Mouse (Mus musculus) c-Kit-negative CD71-positive TER-119-positive erythroid progenitor cells, embryonic 14.5 days (primary cell): ENCODE measurements around the gene Dscam.
A peak's percentile ranks its signal among the peaks of the same experiment; 100 is the strongest.

ENCODE experiments used
- DNase-seq: peaks from one replicate; pipeline ENCODE4 v3.0.0-alpha.2; 2013; ENCODE audit warnings: low read depth, low spot score

Dscam gene

DNA sequence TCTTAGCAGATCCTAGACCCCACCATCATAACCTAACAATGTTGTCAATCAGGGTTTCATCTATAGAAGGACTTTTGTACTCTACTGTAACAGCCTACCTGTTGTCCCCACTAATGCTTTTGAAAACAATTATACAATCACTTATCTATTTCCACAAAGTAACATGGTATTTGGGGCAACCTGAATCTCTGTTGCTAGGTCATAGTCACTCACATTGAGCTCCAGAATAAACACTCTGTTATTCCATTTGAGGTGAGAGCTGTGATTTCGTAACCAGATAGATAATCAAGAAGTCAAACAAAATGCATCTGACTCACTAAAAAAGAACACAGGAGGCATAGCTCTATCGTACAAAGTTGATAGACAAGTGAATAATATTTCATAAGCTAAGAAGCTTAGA lies 226.9 kb downstream of the Dscam start:
- no peak for DNase-seq

DNA sequence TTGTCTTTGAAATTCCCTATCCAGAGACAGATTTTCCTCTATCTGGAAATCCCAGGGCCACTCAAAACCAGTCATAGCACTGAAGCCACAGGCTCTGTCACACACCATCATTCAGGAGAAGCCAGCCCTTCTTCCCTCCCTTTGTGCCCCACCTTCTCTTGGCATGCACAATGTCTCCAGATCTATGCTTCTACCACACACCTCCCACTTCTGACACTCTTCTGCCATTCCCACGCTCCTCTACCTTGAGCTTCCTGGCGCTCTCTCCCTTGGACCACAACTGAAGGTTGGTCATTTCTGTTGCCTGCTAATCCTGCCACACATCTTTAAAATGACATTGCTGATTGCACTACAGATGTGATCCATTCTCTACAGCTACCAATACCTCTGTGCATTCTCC lies 235.8 kb downstream of the Dscam start:
- DNase-seq, result no peak

DNA sequence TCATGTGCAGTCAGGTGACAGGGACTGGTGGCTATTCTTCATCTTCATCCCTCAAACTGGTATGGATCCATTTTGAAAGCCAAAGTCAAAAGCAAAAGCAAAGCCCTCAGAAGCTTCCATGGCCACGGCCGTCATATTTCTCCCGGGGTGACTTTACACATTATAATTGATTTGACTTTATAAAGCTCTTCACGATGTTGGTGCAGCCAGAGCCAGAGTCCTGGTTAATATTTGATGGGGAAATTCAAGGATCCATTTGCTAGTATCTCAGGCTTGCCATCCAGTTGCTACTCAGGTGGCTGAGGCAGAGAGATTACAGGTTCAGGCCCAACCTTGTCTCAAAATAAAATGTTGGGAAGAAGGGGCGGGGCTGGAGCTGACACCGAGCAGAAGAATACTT lies 238.3 kb downstream of the Dscam start:
- DNase-seq, result no peak

DNA sequence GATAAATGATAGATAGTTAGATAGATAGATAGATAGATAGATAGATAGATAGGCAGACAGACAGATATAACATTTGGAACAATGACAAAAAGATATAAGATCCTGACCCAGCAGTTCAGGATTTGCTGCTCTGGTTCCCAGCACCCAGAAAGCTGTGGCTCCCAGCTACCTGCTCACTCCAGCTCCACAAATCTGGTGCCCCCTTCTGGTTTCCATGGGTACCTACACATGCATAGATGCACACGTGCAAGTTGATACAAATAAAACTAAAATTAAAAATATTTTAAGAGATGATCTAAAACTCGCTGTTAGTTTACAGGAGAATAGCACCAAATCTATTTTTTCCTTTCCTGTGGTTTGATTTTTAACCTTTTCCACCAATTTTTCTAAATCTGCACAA lies 238.8 kb downstream of the Dscam start:
- DNase-seq, result no peak

DNA sequence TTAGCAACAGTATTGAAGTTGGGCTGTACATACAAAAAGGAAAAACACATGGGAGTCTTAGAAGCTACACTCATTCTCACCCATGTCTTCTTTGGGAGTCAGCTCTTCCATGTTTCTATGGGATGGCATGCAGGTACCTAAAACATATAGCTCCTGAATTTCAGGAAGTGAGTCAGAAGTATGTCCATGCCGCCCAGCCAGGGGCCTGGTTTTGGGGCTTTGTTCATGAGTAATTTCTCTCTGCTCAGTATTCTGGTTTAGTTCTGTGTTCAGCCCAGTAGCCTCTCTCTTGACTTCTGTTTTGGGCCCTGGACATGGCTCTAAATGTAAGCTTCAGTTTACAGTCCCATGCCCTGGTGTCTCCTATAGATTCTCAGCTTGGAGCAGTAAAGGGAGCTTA lies 242.5 kb downstream of the Dscam start:
- no peak for DNase-seq

DNA sequence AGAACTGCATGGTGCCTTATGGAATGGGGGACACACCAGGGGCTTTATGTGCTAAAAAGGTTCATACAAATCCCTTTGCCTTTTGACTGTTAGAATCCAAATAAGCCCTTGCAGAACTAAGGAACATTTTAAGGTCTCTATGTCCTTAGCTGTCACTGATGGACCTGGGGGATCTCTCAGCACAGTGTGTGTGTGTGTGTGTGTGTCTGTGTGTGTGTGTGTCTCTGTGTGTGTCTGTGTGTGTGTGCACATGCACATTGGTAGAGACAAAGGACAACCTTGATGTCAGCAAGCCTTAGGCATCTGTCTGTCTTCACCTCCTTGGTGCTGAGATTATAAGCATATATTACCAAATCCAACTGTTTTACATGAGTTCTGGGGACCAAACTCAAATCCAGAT lies 243.1 kb downstream of the Dscam start:
- DNase-seq, result no peak

DNA sequence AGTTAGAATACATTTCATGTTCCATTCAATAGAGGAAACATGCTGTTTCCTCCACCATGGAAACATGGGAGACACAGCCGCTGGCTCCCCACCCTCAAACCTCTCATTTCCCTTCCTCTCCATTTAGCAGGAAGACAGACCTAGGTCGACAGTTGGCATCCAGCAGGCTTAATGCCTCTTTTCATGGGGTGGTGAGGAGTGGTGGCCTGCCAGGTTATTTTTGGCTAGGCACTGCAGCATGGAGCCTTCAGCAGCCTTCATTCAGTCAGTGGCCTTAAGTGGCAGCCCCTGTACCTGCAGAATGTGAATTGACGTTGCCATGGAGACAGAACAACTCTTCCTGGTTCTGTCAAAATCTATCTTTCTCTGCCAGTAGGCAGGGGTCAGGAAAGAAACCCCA lies 243.6 kb downstream of the Dscam start:
- no peak for DNase-seq

DNA sequence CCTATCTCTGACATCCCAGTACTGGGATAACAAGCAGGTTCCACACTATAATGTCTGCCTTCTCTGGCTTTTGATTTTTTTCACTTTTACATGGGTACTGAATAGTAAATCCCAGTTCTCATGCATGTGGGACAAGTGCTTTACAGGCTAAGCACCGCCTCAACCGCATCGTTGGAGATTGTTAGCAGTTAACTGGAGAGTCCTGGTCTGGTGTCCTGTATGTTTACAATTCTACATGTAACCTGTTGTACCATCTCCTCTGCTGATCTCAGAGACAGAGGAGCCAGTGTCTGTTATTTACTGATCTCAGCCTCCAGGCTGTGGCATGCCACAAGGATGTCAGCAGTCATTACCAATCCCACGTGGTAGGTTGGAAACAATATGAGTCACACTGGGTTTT lies 246.6 kb downstream of the Dscam start:
- DNase-seq, result no peak

DNA sequence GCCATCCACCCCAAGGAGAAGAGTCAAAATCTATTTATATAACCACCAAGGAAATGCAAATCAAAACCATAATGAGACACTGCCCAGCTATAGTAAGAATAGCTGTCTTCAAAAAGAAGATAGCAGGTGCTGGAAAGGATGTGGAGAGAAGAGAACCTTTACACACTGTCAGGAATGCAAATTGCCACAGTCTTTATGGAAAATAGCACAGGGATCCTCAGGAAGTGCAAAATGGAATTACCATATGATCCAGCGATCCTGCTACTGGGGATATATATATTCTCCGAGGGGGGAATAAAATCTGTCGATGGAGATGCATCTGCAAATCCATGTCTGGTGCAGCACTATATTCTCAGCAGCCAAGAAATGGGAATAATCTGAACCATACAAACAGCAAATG lies 256.1 kb downstream of the Dscam start:
- no peak for DNase-seq

DNA sequence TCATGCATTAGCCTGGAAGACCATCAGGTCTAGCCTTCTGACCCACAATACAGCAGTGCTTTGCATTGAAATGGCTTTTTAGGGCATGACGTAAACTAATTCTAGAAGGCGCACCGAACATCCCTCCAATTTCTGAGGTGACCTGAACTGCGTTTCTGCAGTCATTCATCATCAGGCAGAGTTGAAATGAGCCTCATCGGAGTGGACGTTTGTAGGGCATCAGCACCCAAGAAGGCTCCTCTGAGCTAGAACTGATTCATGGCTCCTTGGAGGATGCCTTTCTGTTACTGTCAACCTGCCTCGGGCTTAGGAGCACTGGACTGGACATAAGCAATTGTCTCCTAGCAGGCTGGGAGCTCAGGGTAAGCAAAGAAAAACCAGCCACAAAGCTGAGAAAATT lies 257.7 kb downstream of the Dscam start:
- DNase-seq, result no peak

DNA sequence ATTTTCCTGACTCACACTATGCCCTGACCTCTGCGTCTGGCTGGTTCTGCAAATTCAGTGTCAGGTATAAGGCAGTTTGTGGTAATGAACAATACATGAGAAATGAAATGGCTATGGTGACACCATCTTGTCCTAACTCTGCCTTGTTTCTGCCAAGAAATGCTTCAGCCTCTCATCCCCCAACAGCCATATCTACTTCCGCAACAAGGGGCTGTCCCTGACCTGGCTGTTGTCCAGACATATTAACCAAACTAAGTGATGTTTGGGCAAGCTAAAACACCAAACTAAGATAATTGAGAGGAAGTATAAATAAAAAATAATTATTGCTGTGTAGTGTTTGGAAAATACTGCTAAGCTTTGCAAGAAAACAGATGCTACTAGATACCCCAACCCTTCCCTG lies 258.4 kb downstream of the Dscam start:
- no peak for DNase-seq

DNA sequence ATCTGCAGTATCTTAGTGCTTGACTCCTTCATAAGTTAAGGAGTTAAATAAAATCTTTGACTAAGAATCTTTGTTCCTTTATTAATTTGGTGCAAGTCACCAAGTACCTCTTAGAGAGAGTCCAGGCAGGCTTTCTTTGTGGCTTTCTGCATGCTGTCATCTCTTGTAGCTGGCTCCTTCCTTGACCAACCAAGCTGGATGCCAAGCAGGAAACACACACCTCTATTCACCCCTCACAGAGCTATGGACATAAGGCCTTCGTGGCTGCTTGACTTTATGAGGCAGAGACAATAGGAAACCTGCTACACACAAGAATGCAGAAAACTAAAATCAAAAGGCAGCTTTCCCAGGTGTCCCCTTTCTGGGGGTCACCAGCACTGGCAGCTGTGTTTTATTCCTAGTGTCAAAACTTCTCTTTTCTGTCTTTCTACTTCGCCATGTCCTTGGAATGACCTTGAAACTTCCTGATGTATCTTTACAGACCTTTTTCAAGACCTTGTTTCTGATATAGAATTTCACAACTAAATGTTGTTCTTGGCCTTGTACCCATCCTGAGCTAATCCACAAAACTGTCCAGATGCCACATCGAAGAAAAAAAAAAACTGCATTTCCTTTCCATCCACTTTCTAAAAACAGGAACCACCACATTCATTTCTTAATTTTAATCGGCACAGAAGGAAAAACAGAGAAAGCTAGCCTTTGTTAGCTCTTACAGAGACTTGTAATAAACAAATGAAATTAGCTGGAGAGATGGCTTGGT lies 260.0 kb downstream of the Dscam start:
- no peak for DNase-seq

DNA sequence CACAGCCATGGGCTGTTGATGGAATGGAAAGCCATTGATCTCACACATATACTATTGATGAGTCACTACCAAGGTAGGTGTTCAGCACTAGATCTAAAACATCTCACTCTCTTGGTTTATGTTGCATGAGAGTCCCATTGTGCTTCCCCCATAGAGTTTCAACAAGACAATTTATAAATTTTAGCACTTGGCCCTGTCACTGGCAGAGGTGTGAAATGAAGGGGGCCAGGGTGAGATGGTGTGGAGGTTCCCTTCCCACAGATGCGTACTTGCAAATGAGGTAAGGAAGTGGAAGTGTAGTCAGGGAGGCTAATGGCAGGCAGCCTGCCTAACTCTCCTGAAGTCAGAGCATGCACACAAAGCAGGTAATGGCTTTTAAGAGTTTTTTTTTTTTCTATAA lies 262.7 kb downstream of the Dscam start:
- DNase-seq, result no peak

DNA sequence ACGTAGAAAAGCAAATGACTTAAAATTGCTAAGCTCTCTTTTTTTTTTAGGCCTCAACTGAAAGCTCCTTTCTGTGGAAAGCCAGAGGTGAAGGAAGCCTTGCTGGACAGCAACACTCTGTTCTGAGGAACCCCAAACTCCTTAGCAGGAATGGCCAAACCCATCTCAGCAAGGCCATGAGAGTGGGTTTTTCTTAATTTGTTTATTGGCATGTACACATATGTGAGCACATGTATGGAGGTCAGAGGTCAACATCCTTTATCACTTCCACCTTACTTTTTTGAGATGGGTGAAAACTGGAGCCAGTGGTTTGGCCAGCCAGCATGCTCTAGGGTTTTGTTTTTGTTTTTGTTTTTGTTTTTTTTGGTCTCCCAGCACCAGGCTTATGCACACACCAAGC lies 263.5 kb downstream of the Dscam start:
- no peak for DNase-seq

DNA sequence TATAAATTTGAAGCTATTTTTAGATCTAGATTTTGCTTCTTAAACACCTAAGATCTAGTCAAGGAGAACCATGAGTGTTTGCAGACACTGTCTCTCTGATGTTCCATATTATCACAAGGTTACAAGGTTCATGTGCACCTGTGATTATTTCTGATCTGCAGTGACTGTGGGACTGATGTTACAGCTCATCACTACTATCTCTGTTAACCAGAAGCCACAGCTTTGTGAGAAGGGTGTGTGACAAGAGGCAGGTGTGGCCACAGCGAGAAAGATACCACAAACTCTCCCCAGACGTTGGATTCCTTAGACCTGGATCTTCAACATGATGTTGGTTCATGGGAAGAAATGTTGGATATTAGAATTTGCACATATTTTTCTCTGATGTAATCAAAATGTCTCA lies 263.9 kb downstream of the Dscam start:
- DNase-seq, result peak; percentile 58

DNA sequence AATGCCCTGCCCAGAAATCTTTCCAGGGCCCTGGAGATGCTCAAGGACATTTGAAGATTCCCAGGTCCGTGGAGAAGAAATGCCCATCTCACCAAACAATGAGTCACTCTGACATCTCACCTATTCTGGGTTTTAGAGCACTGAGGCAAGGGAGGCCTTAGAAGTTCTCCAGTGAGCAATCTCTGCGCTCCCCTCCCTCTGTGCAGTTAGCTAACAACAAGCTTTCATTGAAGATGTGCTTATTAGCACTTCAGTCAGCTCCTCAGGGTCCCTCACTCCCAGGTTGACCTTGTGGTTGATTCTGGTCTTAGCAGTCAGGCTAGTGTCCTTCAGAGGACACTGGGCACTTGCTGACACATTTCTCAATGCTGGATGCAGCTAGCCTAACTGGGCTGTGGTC lies 265.8 kb downstream of the Dscam start:
- DNase-seq, result no peak

DNA sequence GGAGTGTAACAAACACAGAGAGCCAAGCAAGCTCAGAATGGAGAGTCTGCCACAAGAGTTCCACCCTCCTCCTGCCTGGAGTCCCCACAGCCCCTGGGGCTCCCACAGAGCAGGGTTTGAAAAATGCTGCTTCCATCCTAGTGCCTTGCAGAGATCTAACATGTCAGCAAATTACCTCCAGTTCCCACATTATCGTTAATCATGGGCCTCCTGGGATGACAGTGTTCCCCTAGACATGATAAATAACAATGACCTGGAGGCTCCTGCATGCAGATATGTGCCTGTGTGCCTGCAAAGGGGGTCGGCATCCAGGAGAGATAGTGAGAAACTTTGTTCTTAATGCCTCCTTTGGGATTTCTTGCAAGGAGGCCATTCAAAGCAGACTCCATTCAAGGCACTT lies 266.2 kb downstream of the Dscam start:
- no peak for DNase-seq

DNA sequence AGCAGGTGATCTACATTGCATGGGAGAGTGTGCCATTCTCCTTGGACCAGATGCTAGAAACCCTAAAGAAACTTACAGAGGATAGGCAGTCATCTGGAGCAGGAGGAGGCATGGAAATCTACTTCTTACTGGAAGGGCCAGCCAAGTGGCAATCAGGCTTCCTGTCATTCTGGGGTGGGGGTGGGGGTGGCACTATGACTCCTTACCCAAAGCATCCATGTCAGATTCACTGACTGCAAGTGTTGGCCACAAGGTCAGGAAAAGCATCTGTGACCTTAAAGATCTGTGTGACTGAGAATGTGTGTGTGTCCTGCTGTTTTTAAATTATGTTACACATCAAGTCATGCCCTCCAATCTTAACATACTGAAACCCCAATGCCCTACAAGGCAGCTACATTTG lies 268.0 kb downstream of the Dscam start:
- DNase-seq, result no peak

DNA sequence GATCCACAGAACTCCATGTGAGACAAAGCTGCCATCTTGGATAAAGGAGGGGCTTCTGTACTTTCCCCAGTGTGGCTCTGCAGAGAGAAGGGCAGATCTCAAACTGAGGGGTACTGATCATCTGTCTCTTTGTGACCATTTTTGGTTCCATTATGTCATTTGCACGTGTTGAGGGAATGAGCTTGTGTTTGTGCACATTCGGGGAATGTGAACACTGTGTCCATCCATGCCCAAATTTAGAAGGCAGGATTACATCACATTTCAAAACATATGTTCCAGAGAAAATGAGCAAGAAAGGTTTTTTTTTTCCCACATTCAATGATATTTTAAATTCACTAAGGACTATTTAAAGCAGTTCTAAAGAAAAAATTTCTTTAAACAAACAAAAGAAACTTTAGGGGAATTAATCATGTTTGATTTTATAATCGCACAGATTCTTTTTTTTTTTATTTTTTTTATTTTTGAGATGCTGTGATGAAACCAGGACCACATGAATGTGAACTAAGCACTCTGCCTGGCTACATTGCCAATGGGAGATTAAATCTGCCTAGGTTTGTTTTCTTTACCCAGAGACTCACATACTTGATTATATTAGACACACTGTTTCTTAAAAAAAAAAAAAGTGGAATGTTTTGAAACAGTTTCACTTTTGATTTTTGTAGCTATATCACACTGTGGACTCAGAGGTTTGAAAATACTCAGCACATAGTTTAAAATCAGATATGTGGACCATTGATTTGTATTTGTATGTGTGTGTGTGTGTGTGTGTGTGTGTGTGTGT lies 269.1 kb downstream of the Dscam start:
- no peak for DNase-seq

DNA sequence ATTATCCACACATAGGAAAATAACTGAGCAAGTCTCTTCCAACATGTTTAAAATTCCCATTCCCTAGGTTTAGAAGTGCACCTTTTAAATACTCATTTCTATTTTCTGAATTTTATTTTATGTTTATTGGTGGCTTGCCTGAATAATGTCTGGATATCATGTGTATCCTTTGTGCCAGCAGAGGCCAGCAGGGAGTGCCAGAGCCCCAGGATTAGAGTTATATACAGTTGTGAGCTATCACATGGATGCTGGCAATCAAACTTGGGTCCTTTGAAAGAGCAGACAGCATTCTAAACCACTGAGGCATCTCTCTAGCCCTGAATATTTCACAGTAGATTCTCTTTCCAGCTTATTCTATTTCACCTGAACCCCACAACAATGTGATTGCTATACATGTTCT lies 271.2 kb downstream of the Dscam start:
- DNase-seq, result no peak

DNA sequence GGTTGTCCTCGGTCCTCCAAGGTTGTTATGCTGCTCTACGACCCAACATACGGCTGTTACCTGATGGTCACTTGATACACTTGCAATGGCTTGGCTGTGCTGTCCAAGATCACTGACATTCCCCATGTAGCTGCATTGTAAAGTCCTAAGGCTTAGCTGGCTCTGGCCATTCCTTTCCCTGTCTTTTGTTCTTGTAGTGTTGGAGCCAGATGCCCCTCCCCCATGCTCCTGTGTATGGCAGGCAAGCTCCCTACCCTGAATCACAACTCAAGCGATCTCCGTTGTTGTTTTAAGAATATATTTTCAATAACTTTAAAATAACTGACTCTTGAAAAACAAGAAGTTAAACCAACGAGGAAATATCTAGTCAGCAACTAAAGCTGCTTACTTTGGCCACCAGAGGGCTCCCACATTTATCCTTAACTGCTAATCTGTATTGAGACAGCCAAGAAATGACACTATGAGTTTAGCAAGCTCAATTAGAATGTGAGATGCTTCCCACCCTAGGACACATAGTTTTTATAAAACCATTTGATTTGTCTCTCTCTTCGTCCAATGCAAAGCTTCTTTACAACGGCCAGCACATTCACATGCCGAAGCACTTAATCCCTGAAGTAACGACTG lies 273.9 kb downstream of the Dscam start:
- no peak for DNase-seq

DNA sequence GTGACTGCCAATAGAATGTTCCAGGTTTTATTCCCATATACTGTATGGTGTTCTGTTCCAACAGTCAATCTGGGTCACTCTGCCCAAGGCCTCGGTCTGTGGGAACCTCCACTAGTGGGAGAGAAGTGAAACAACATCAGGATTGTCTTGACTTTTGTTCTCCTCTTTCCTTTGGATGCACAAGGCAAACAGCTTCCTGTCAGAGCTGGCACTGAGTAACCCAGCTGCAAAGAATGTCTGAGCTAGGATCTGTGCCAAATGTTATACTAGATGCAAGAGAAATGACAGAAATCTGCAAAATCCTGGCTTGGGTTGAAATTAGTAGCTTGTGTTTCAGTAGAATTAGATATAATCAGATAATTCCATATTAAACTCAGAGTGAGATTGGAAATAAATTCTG lies 282.5 kb downstream of the Dscam start:
- DNase-seq, result no peak

DNA sequence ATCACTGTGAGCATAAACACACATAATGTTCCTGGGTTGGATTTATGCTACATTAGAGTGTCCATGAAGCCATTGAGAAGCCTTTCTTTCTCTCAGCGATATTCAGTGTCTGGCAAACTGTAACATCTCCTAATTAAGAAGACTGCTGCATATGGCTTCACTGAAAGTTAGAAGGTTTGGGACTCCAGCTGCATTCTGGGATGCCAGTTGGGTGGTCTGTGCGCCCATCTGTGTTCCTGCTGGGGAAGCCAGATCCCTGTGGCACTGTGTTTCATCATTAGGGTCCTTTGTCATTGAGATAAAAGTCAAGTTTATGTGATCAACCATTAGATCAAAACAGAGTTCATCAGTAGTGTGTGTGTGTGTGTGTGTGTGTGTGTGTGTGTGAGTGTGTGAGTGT lies 284.7 kb downstream of the Dscam start:
- DNase-seq, result no peak
